In the genomic region with DNA sequence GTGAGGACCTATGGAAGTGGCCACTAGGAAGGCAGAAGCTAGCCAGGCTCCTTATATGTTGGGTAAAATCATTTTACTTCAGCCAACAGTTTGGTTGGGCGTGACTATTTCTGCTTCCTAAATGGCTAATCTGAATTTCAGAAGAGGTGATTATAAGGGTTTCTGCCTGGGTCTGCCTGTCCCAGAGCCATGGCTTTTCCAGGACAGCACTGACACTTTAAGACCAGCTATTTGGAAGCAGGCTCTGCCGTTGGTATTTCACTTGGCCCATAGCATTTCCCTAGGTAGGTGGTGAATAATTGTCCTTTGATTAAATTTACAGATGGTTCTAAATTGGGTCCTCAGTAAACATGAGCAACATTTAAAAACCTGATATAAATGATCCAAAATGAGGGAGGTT, we compare ENCODE assay signal across 17 mouse cellular contexts.
"Had no signal": no experiment of that assay in that cellular context is flagged by ENCODE, and none has a peak within 500 bp of the region (broad histone marks: within the 10 kb centered on the region; RNA-seq: fewer than 3 reads in every experiment).

No protein-coding gene starts in this region.

- H3K27ac ChIP-seq: lung, embryonic 15.5 days; macrophage; midbrain, embryonic 12.5 days; neural tube, embryonic 12.5 days; stomach, embryonic 15.5 days; stomach, postnatal 0 days had no signal

- H3K27me3 ChIP-seq: lung, embryonic 15.5 days; megakaryocyte, embryonic 14.5 days; midbrain, embryonic 12.5 days; neural tube, embryonic 12.5 days; stomach, embryonic 15.5 days had no signal

- H3K4me3 ChIP-seq: lung, embryonic 15.5 days; megakaryocyte, embryonic 14.5 days; midbrain, embryonic 12.5 days; neural tube, embryonic 12.5 days; stomach, embryonic 15.5 days had no signal

- DNase-seq: liver, postnatal 0 days; lung, adult 2 months; lung, postnatal 14 days; lung, postnatal 36 days; midbrain, embryonic 14.5 days; right cerebral cortex, postnatal 14 days; thymus, adult 2 months; thymus, postnatal 25 days; thymus, postnatal 4 days had no signal

- ATAC-seq: liver, postnatal 0 days; lung, postnatal 0 days had no signal

- H3K9me3 ChIP-seq: lung, embryonic 15.5 days; midbrain, embryonic 12.5 days; neural tube, embryonic 12.5 days; stomach, embryonic 15.5 days had no signal

- H3K36me3 ChIP-seq: lung, embryonic 15.5 days; midbrain, embryonic 12.5 days; neural tube, embryonic 12.5 days; stomach, embryonic 15.5 days had no signal

- H3K4me1 ChIP-seq: lung, embryonic 15.5 days; megakaryocyte, embryonic 14.5 days; midbrain, embryonic 12.5 days; neural tube, embryonic 12.5 days; stomach, embryonic 15.5 days had no signal

- H3K4me2 ChIP-seq: lung, embryonic 15.5 days; midbrain, embryonic 12.5 days; neural tube, embryonic 12.5 days; stomach, embryonic 15.5 days had no signal

- H3K9ac ChIP-seq: liver, postnatal 0 days; lung, embryonic 15.5 days; midbrain, embryonic 12.5 days; neural tube, embryonic 12.5 days; stomach, embryonic 15.5 days had no signal
